Mouse (Mus musculus) hindbrain, embryonic 11.5 days (tissue): ENCODE data around the gene Cul4a. TPM values are rescaled to one million over a fixed set of nuclear protein-coding genes. Genes with fewer than 3 reads are reported as not detected.

Source experiments
- ATAC-seq: fragments of 200-750 bp; cut with Nextera tagmentation; 2 replicates; pipeline ENCODE4 v1.8.0; 2017; ENCODE audit warnings: mild to moderate bottlenecking, moderate TSS enrichment, moderate library complexity; ENCODE audit not compliant: low FRiP score
- DNase-seq: peaks from one replicate; pipeline ENCODE4 v3.0.0-alpha.2; 2015; ENCODE audit warnings: low spot score
- H3K27ac ChIP-seq: fragments of 300-500 bp; sonication (generic); 2 replicates; pipeline ENCODE4 v1.5.1; 2014; ENCODE audit warnings: mild to moderate bottlenecking, low read depth, low read length
- H3K27me3 ChIP-seq: fragments of 300-500 bp; sonication (generic); 2 replicates; pipeline ENCODE4 v1.6.1; 2014; ENCODE audit warnings: mild to moderate bottlenecking, low read length, moderate library complexity, mixed read lengths; ENCODE audit not compliant: control insufficient read depth, insufficient read depth
- H3K36me3 ChIP-seq: fragments of 300-500 bp; sonication (generic); 2 replicates; pipeline ENCODE4 v1.6.1; 2014; ENCODE audit warnings: mild to moderate bottlenecking, low read length, moderate library complexity, mixed read lengths; ENCODE audit not compliant: control insufficient read depth, insufficient read depth
- H3K4me1 ChIP-seq: fragments of 300-500 bp; sonication (generic); replicated peaks from 2 replicates; pipeline ENCODE4 v1.6.1; 2014; ENCODE audit warnings: low read length, mixed read lengths; ENCODE audit not compliant: control insufficient read depth, insufficient read depth
- H3K4me2 ChIP-seq: fragments of 300-500 bp; sonication (generic); replicated peaks from 2 replicates; pipeline ENCODE4 v1.6.1; 2014; ENCODE audit warnings: mild to moderate bottlenecking, low read depth, low read length
- H3K4me3 ChIP-seq: fragments of 300-500 bp; sonication (generic); 2 replicates; pipeline ENCODE4 v1.5.1; 2014; ENCODE audit warnings: low read depth, low read length
- H3K9ac ChIP-seq: fragments of 300-500 bp; sonication (generic); 2 replicates; pipeline ENCODE4 v1.6.1; 2014; ENCODE audit warnings: low read depth, low read length
- H3K9me3 ChIP-seq: fragments of 300-500 bp; sonication (generic); 2 replicates; pipeline ENCODE4 v1.6.1; 2016; ENCODE audit warnings: low read length; ENCODE audit not compliant: control insufficient read depth
- WGBS: fragments of 180-500 bp; shearing (Covaris S2); extraction: QIAGEN DNeasy Blood & Tissue Kit; methylation state at CpG from one replicate; pipeline ENCODE4 v1.1.7; 2014; 5-methylcytosine and 5-hydroxymethylcytosine counted together
- microRNA counts: library from miRNA; unstranded; fragments of <30 nt; microRNA quantifications from one replicate; lab custom pipeline; 2015
- polyA plus RNA-seq: library from polyadenylated mRNA; unstranded; fragments of >200 nt; fragmentation: Nextera tagmentation; extraction: Ambion mirVana; gene quantifications from 2 replicates; pipeline ENCODE4 v1.2.1, GENCODE M21; 2014

The Cul4a gene
- polyA plus RNA-seq, 1 experiment from 2014 or later, result 83.5 TPM

DNA sequence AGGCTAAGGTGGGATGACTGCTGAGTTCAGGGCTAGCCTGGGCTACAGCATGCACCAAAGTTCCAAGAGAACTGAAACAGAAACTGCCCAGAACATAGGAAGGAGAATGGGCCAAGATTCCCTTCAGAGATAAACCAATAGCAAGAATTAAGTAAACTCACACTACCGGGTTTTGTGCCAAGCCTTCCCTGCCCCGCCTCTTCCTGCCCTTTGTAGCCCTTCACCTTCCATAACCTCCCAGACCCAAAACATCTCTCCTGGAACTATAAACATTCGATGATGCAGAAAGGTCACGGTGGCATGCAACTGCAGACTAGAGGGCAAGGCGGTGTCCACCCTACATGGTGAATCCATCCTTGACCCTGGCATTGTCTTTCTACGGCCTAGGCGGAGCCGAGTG is 84.8 kb downstream of the Cul4a start:
- DNase-seq, result no peak
- Histone ChIP-seq H3K9me3 (no peaks in the 10 kb centered on the region), H3K36me3 (no peaks in the 10 kb centered on the region), H3K27ac (no peak overlapping the region), H3K4me3 (no peak overlapping the region), H3K4me1 (no peaks in the 10 kb centered on the region), H3K27me3 (no peaks in the 10 kb centered on the region), H3K4me2 (no peak overlapping the region), H3K9ac (no peak overlapping the region)
- no peak for ATAC-seq
- 89% methylated on average over 8 of the region's 8 CpGs for WGBS

DNA sequence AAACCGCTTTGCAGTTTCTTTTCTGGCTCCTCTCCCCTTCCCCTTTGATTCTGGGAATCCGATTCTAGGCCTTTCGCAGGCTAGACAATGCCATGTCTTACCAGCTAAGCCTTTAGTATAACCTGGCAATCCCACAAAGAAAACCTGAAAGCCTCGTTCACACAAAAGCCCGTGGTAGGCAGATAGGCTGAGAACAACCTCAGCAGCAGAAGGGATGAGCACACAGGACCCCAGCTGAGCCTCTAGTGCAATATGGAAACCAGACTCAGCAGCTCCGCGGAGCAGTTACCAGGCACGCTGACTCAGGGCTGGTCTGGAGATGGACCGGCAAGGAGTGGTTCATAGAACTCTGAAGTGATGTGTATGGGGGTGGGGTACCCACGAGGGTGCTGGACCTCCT is 89.4 kb downstream of the Cul4a start:
- 43% methylated on average over 10 of the region's 10 CpGs for WGBS
- no peaks in the 10 kb centered on the region for H3K36me3 ChIP-seq

DNA sequence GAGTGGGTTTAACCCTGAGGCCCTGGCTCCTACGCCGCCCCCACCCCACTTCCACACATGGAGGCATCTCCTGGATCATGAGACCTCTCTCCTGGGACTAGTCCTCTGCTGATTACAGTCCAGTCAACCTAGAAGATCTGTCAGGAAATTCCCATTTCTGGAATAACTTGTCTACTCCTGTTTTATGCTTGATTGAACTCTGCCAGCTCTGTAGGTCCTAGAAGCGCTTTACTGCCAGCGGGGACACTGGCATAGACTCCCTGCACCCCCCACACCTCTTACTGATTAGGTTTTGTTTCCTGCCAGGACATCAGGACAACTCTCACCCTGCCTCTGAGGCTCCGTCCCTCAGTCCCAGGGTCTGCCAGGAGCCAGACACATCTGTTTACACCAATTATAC is 92.1 kb downstream of the Cul4a start:
- ATAC-seq, result no peak
- Histone ChIP-seq H3K9me3 (no peaks in the 10 kb centered on the region), H3K4me1 (no peaks in the 10 kb centered on the region), H3K9ac (no peak overlapping the region), H3K4me3 (no peak overlapping the region), H3K27ac (no peak overlapping the region), H3K27me3 (peaks cover 19% of the 10 kb centered on the region), H3K36me3 (no peaks in the 10 kb centered on the region), H3K4me2 (no peak overlapping the region)
- WGBS, result 87% methylated on average over 5 of the region's 5 CpGs
- no peak for DNase-seq

More for the DNA sequence above, 89.4 kb downstream of the Cul4a start:
- H3K9me3 ChIP-seq, result no peaks in the 10 kb centered on the region
- ATAC-seq, result no peak
- no peak overlapping the region for H3K4me3 ChIP-seq
- H3K27me3 ChIP-seq, result 0 out of 2 replicates have a peak, but pooled peaks cover 3% of the 10 kb centered on the region
- no peak for DNase-seq
- H3K9ac ChIP-seq, result no peak overlapping the region
- no peak overlapping the region for H3K27ac ChIP-seq
- H3K4me2 ChIP-seq, result no peak overlapping the region
- no peaks in the 10 kb centered on the region for H3K4me1 ChIP-seq

MicroRNAs within 50 kb of the gene (microRNA counts, 519-probe panel; counts per million panel counts)
- microRNA mmu-miR-1968 (lab: Ali Mortazavi, UCI), result not detected

Other genes with a start within 250 kb of the Cul4a start
- 51.0 and 54.4 TPM in 2 replicates for gene Mcf2l, start 231.8 kb upstream of the Cul4a start, polyA plus RNA-seq
- gene F7, start 79.6 kb upstream of the Cul4a start, polyA plus RNA-seq, result 0.23 TPM in 1 of 2 replicates, not detected in the other
- 1.1 and 1.4 TPM in 2 replicates for gene F10, start 68.3 kb upstream of the Cul4a start, polyA plus RNA-seq
- gene Proz, start 44.7 kb upstream of the Cul4a start, polyA plus RNA-seq, result 0.22 and 0.40 TPM in 2 replicates
- gene Pcid2, start 162 bp upstream of the Cul4a start, polyA plus RNA-seq, result 54.1 and 56.3 TPM in 2 replicates
- gene Lamp1, start 53.5 kb downstream of the Cul4a start, polyA plus RNA-seq, result 261 and 286 TPM in 2 replicates
- 12.9 and 13.0 TPM in 2 replicates for gene Grtp1, start 95.0 kb downstream of the Cul4a start, polyA plus RNA-seq
- gene Adprhl1, start 148.5 kb downstream of the Cul4a start, polyA plus RNA-seq, result 0.26 and 0.32 TPM in 2 replicates
- gene Dcun1d2, start 182.5 kb downstream of the Cul4a start, polyA plus RNA-seq, result 30.2 and 32.5 TPM in 2 replicates
- gene Tmco3, start 182.6 kb downstream of the Cul4a start, polyA plus RNA-seq, result 36.0 and 37.1 TPM in 2 replicates
- gene Tfdp1, start 233.1 kb downstream of the Cul4a start, polyA plus RNA-seq, result 175 and 188 TPM in 2 replicates